Mouse (Mus musculus): ENCODE results near the gene Clpx.

- TF ChIP-seq POLR2A (IDR thresholded peaks at IDR 0.05; ENCODE audit: low read depth, low read length) (no peak), CTCF (conservative IDR thresholded peaks at IDR 0.05; ENCODE audit: insufficient read depth, insufficient read length, low read depth, low read length) (no peak)
Measured at GRCm38 (mm10) chr9:65371756-65372155, 77.7 kb downstream of the Clpx start.

Measured in kidney, adult 2 months (tissue).